Mouse (Mus musculus) cerebellum, postnatal 4 days (tissue): ENCODE data around the gene Fndc3b.
"Not testable (repeated sequence)": the region's sequence is repeated elsewhere in the genome, so short reads cannot be mapped to it uniquely, and the experiment has no call there.

ENCODE experiments used
- DNase-seq, 2 experiments: peaks; one replicate each; pipeline ENCODE4 v3.0.0; 2022; ENCODE audit warnings: low spot score in 2 of 2, mixed read lengths in 1 of 2

Gene Fndc3b

GRCm38 (mm10) chr3:27503279-27504038, 207.6 kb downstream of the Fndc3b start:
- no peak for DNase-seq

DNA sequence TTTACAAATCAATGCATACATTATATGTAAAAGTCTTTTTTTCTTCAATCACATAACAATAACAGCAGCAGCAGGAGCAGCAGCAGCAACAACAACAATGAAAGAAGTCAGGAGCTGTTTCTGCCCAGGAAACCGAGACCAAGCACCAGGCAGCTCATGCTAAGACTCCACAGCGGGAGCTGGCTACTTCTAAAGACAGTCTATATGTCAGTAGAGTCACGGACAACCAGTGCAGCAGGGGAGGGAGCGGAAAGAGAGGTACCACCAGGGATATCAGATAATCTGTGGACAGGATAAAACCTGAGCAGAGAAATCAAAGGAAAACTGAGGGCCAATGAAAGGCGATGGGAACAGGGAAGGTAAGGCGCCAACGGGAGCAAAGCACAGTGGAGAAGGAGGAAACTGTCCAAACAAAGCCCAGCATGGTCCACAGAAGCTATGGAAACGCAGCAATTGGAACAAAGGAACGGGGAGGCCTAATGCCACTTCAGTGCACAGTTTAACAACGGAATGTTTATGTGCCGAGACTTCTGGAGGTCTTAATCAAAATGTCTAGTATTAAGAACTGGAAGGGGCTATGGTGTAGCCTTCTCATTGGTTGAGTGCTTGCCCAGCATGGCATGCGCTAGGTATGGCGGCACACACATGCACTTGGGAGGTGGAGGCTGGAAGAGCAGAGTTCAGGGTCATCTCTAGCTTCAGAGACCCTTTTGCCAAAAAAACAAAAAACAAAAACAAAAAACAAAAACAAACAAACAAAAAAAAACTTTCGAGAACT, 215.6 kb downstream of the Fndc3b start:
- no peak for DNase-seq

- DNase-seq = no peak
These were observed 216.4 kb downstream of the Fndc3b start for GRCm38 (mm10) chr3:27494698-27495097.

GRCm38 (mm10) chr3:27494066-27494465, 217.0 kb downstream of the Fndc3b start:
- no peak for DNase-seq

GRCm38 (mm10) chr3:27491821-27492220, 219.3 kb downstream of the Fndc3b start:
- no peak for DNase-seq

GRCm38 (mm10) chr3:27491367-27491766, 219.7 kb downstream of the Fndc3b start:
- no peak for DNase-seq

- no peak for DNase-seq
These were observed 220.2 kb downstream of the Fndc3b start for GRCm38 (mm10) chr3:27490891-27491290.

DNA sequence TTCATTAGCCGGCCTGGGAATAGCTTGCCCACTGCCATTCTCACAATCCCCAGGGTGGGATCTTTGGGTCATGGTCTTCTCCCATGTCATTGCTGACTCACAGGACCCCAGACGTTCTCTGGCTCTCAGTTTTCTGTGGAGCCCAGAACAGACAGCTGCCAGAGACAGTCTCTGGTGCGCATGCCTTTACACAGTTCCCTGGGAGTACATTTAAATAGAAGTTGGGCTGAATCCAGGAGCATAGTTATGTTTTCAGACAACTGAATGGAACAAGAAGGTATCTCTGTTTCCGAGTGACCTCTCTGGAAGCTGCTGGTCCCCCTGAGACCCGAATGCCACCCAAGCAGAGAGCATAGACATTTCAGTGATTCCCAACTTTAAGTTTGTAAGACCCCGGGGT, 221.6 kb downstream of the Fndc3b start:
- no peak for DNase-seq

- no peak for DNase-seq
These were observed 226.0 kb downstream of the Fndc3b start for GRCm38 (mm10) chr3:27485141-27485540.

GRCm38 (mm10) chr3:27484698-27485097, 226.4 kb downstream of the Fndc3b start:
- no peak for DNase-seq

DNA sequence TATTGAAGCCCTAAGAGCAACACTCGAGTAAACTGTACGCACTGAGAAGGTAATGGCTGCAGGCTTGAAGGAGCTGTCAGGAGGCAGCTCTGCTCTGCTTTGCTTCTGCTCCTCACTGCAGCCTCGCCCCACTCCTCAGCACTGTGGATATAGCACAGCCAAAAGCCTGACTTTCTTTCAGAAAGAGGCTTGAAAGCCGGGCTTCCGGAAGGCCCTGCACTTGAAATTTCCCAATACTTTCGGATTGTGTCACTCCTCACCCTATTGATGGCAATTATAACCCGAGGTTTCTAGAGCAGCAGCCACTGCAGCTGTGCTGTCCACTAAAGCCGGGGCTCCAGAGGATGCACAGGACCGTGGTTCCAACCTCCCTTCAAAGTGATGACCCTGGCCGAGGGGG, 227.3 kb downstream of the Fndc3b start:
- no peak for DNase-seq

DNA sequence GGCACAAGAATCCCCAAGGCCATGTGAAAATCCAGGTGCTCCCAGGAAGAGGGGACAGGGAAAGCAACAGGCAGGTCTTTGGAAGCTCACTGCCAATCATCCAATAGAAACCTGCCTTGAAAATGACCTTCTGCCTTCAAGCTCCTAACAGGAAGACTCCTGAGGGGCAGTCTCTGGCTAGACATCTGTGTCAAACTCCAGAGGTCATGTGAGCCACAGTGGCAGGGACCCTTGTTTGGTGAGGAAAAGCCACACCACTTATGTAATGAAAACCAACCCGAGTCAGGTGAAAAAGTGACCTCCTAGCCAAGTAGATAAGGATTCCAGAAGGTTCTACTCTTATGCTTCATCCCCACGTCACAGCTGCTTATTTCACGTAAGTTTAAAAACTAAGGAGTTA, 227.8 kb downstream of the Fndc3b start:
- DNase-seq = no peak

GRCm38 (mm10) chr3:27481738-27482137, 229.4 kb downstream of the Fndc3b start:
- DNase-seq = no peak

DNA sequence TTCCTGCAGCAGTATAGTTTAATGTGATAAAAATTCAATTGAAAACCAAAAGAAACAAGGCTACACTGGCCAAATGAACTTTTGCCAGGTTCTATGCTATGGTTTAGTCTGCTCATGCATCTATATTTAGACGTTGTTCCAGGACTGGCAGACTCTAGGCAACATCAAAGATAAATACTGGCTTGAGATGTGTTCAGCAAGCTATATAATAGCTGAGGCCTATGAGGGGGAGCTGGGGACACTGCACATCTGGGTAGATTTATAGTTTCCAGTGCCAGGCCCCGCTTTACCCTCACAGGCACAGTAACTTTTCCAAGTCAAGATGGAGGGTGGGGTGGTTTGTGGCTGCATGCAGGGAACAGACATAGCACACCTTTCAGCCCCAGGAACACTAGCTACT, 231.7 kb downstream of the Fndc3b start:
- no peak for DNase-seq

GRCm38 (mm10) chr3:27478563-27479156, 232.4 kb downstream of the Fndc3b start:
- peak in 1 of 2 experiments; percentile 55 for DNase-seq

GRCm38 (mm10) chr3:27477749-27478148, 233.4 kb downstream of the Fndc3b start:
- not testable (repeated sequence) for DNase-seq

GRCm38 (mm10) chr3:27475899-27476298, 235.2 kb downstream of the Fndc3b start:
- no peak for DNase-seq

- DNase-seq = no peak
These were observed 237.1 kb downstream of the Fndc3b start for GRCm38 (mm10) chr3:27473801-27474599.

GRCm38 (mm10) chr3:27472846-27473245, 238.3 kb downstream of the Fndc3b start:
- DNase-seq = no peak

- DNase-seq = no peak
These were observed 240.3 kb downstream of the Fndc3b start for GRCm38 (mm10) chr3:27470781-27471180.

- DNase-seq = no peak
These were observed 241.1 kb downstream of the Fndc3b start for GRCm38 (mm10) chr3:27469971-27470370.

- no peak for DNase-seq
These were observed 243.5 kb downstream of the Fndc3b start for GRCm38 (mm10) chr3:27467505-27468020.
